Mouse (Mus musculus) G1E (cell line): ENCODE results near the gene Pbx3. TPM values are rescaled to one million over a fixed set of nuclear protein-coding genes. Genes with fewer than 3 reads are reported as not detected.

Experiments
- ATAC-seq: 2 replicates; pipeline ENCODE4 v1.8.0; 2016; ENCODE audit warnings: mild to moderate bottlenecking; ENCODE audit not compliant: insufficient number of reproducible peaks, poor library complexity, low FRiP score, severe bottlenecking; ENCODE audit errors: extremely low read depth
- DNase-seq: peaks from one replicate; pipeline ENCODE4 v3.0.0; 2012; ENCODE audit warnings: low spot score
- H3K27me3 ChIP-seq: 2 replicates; pipeline ENCODE4 v1.6.1; 2012; ENCODE audit warnings: mild to moderate bottlenecking, low read length, inconsistent platforms; ENCODE audit not compliant: insufficient read depth
- H3K36me3 ChIP-seq: replicated peaks from 2 replicates; pipeline ENCODE3; 2012; ENCODE audit warnings: mild to moderate bottlenecking, inconsistent platforms
- H3K4me1 ChIP-seq: 2 replicates; pipeline ENCODE4 v1.6.1; 2012; ENCODE audit warnings: low read depth, low read length, inconsistent platforms, mixed read lengths; ENCODE audit not compliant: insufficient read depth
- H3K4me3 ChIP-seq: 2 replicates; pipeline ENCODE4 v1.5.1; 2012; ENCODE audit warnings: low read depth, mild to moderate bottlenecking, inconsistent platforms, low read length, moderate library complexity, mixed read lengths
- H3K9me3 ChIP-seq: replicated peaks from 2 replicates; pipeline ENCODE4 v1.6.1; 2012; ENCODE audit warnings: inconsistent platforms
- CTCF ChIP-seq: IDR thresholded peaks from 2 replicates; pipeline ENCODE4 v1.5.1; 2012; ENCODE audit warnings: low read depth, low read length, inconsistent platforms, mixed read lengths
- GATA1 ChIP-seq: IDR thresholded peaks from 2 replicates; pipeline ENCODE4 v1.6.1; 2012; ENCODE audit warnings: borderline replicate concordance, low read length, inconsistent platforms, mixed read lengths
- GATA2 ChIP-seq: IDR thresholded peaks from 2 replicates; pipeline ENCODE4 v1.6.1; 2012; ENCODE audit warnings: low read depth, low read length, inconsistent platforms, borderline replicate concordance
- POLR2AphosphoS5 ChIP-seq: IDR thresholded peaks from 2 replicates; pipeline ENCODE4 v1.6.1; 2012; ENCODE audit warnings: low read depth, low read length, inconsistent platforms; ENCODE audit not compliant: insufficient replicate concordance
- TAL1 ChIP-seq: conservative IDR thresholded peaks from 2 replicates; pipeline ENCODE4 v1.6.1; 2012; ENCODE audit warnings: low read depth, low read length, inconsistent platforms, mixed read lengths
- polyA plus RNA-seq: library from polyadenylated mRNA; stranded (reverse); fragments of >175 nt; gene quantifications from 2 replicates; pipeline ENCODE4 v1.2.3, GENCODE M21; 2012
- total RNA-seq, 2 experiments: library from RNA; stranded (forward) in 1 of 2; stranded (reverse) in 1 of 2; fragments of 200-1000 nt in 1 of 2; fragments of >200 nt in 1 of 2; fragmentation: Nextera tagmentation in 1 of 2; gene quantifications; 2 replicates each; pipeline ENCODE4 v1.2.3; 2014 to 2017

The Pbx3 gene
- total RNA-seq (2014; fragmentation: Nextera tagmentation) (40.0 and 43.3 TPM in 2 replicates), total RNA-seq (2017) (15.9 and 17.4 TPM in 2 replicates), polyA plus RNA-seq (8.9 and 13.6 TPM in 2 replicates)

GRCm38 (mm10) chr2:34372305-34373301 is at the start of gene Pbx3:
Gene Pbx3, minus strand, starts transcription at chr2:34373142.
- peaks cover 24% of the 10 kb centered on the region for H3K4me1 ChIP-seq
- peak within 1 kb of the TSS; percentile 80 for H3K4me3 ChIP-seq
- H3K9me3 ChIP-seq, result no peaks in the 10 kb centered on the region
- peaks cover 2% of the 10 kb centered on the region for H3K36me3 ChIP-seq
- TF ChIP-seq CTCF, result no peak
- TF ChIP-seq GATA2, result no peak
- no peak for TF ChIP-seq TAL1
- TF ChIP-seq GATA1, result no peak
- no peak for TF ChIP-seq POLR2AphosphoS5
- H3K27me3 ChIP-seq, result peaks cover 43% of the 10 kb centered on the region
- DNase-seq, result peak; percentile 86
- peak; percentile 93 for ATAC-seq

- no peak for DNase-seq
Observed at GRCm38 (mm10) chr2:34420256-34420655, 47.3 kb upstream of the Pbx3 start.

GRCm38 (mm10) chr2:34409741-34410340 is 36.9 kb upstream of the Pbx3 start:
- H3K4me3 ChIP-seq, result no peak overlapping the region
- no peaks in the 10 kb centered on the region for H3K27me3 ChIP-seq
- ATAC-seq (no peak), DNase-seq (no peak)
- peaks cover 23% of the 10 kb centered on the region for H3K4me1 ChIP-seq
- H3K36me3 ChIP-seq, result peaks cover 29% of the 10 kb centered on the region
- TF ChIP-seq TAL1, result no peak
- no peak for TF ChIP-seq CTCF
- TF ChIP-seq GATA1, result no peak
- TF ChIP-seq GATA2, result no peak
- no peak for TF ChIP-seq POLR2AphosphoS5
- H3K9me3 ChIP-seq, result no peaks in the 10 kb centered on the region

More at GRCm38 (mm10) chr2:34420256-34420655, 47.3 kb upstream of the Pbx3 start:
- no peaks in the 10 kb centered on the region for H3K27me3 ChIP-seq
- H3K4me3 ChIP-seq, result no peak overlapping the region
- H3K36me3 ChIP-seq, result peaks cover 36% of the 10 kb centered on the region
- H3K9me3 ChIP-seq, result no peaks in the 10 kb centered on the region
- TF ChIP-seq TAL1, result no peak
- ATAC-seq, result no peak
- no peaks in the 10 kb centered on the region for H3K4me1 ChIP-seq

- no peaks in the 10 kb centered on the region for H3K9me3 ChIP-seq
- TF ChIP-seq CTCF, result no peak
- no peak for TF ChIP-seq POLR2AphosphoS5
- no peak for TF ChIP-seq GATA1
- TF ChIP-seq TAL1, result no peak
- TF ChIP-seq GATA2, result no peak
- H3K4me1 ChIP-seq, result peaks cover 23% of the 10 kb centered on the region
- no peaks in the 10 kb centered on the region for H3K27me3 ChIP-seq
- no peak overlapping the region for H3K4me3 ChIP-seq
- H3K36me3 ChIP-seq, result peaks cover 26% of the 10 kb centered on the region
- DNase-seq (no peak), ATAC-seq (no peak)
Observed at GRCm38 (mm10) chr2:34408341-34408740, 35.4 kb upstream of the Pbx3 start.

- H3K36me3 ChIP-seq, result peaks cover 22% of the 10 kb centered on the region
- H3K27me3 ChIP-seq, result no peaks in the 10 kb centered on the region
- no peak for ATAC-seq
- peak; percentile 5 for DNase-seq
- no peaks in the 10 kb centered on the region for H3K9me3 ChIP-seq
- peaks cover 23% of the 10 kb centered on the region for H3K4me1 ChIP-seq
- peak overlapping the region; percentile 100 for H3K4me3 ChIP-seq
- no peak for TF ChIP-seq CTCF
- TF ChIP-seq POLR2AphosphoS5, result no peak
- TF ChIP-seq GATA2, result no peak
- TF ChIP-seq GATA1, result no peak
- TF ChIP-seq TAL1, result no peak
Observed at GRCm38 (mm10) chr2:34407596-34407995, 34.7 kb upstream of the Pbx3 start.

- H3K27me3 ChIP-seq, result no peaks in the 10 kb centered on the region
- peak; percentile 99 for DNase-seq
- H3K36me3 ChIP-seq, result peaks cover 20% of the 10 kb centered on the region
- peak; percentile 97 for ATAC-seq
- TF ChIP-seq POLR2AphosphoS5 (no peak), TAL1 (no peak), GATA1 (no peak), GATA2 (no peak), CTCF (no peak)
- H3K4me1 ChIP-seq, result peaks cover 23% of the 10 kb centered on the region
- H3K4me3 ChIP-seq, result peak within 1 kb of the TSS; percentile 100
- H3K9me3 ChIP-seq, result no peaks in the 10 kb centered on the region
Observed at GRCm38 (mm10) chr2:34406601-34407464, 33.9 kb upstream of the Pbx3 start, which contains the start of gene Mapkap1. Gene Mapkap1, plus strand, starts transcription at chr2:34406771.
